Mouse (Mus musculus) ES-Bruce4 (cell line): Measurements from ENCODE around the gene Col12a1. TPM values are rescaled to one million over a fixed set of nuclear protein-coding genes. Genes with fewer than 3 reads are reported as not detected.

ENCODE experiments used
- H3K27ac ChIP-seq: 2 replicates; pipeline ENCODE4 v1.5.1; 2012; ENCODE audit warnings: low read length, inconsistent platforms; ENCODE audit not compliant: insufficient read depth
- H3K27me3 ChIP-seq: 2 replicates; pipeline ENCODE4 v1.6.1; 2012; ENCODE audit warnings: mild to moderate bottlenecking, low read length, inconsistent platforms; ENCODE audit not compliant: control insufficient read depth, poor library complexity, insufficient read depth, severe bottlenecking
- H3K36me3 ChIP-seq: 2 replicates; pipeline ENCODE4 v1.6.1; 2012; ENCODE audit warnings: inconsistent platforms, mild to moderate bottlenecking, low read length, moderate library complexity; ENCODE audit not compliant: control insufficient read depth, poor library complexity, insufficient read depth, severe bottlenecking
- H3K4me1 ChIP-seq: one replicate; pipeline ENCODE4 v1.8.1; 2011; ENCODE audit warnings: low read length; ENCODE audit not compliant: control insufficient read depth, insufficient read depth
- H3K4me3 ChIP-seq: 2 replicates; pipeline ENCODE4 v1.5.1; 2011; ENCODE audit warnings: low read depth, mild to moderate bottlenecking, low read length
- H3K9ac ChIP-seq: 2 replicates; pipeline ENCODE4 v1.6.1; 2012; ENCODE audit warnings: low read depth, mild to moderate bottlenecking, inconsistent platforms; ENCODE audit not compliant: poor library complexity, severe bottlenecking
- H3K9me3 ChIP-seq: replicated peaks from 2 replicates; pipeline ENCODE4 v1.6.1; 2012; ENCODE audit warnings: mild to moderate bottlenecking, low read length, inconsistent platforms; ENCODE audit not compliant: control insufficient read depth, poor library complexity, insufficient read depth, severe bottlenecking
- CTCF ChIP-seq: IDR thresholded peaks from one replicate; pipeline ENCODE4 v1.8.1; 2011; ENCODE audit warnings: low read depth, low read length
- EP300 ChIP-seq: IDR thresholded peaks from 2 replicates; pipeline ENCODE4 v1.6.1; 2011; ENCODE audit warnings: low read depth, low read length; ENCODE audit not compliant: insufficient read depth
- POLR2A ChIP-seq: IDR thresholded peaks from one replicate; pipeline ENCODE4 v1.8.1; 2011; ENCODE audit warnings: low read length; ENCODE audit not compliant: insufficient read depth
- polyA plus RNA-seq: library from polyadenylated mRNA; stranded (reverse); fragments of >200 nt; gene quantifications from 2 replicates; pipeline ENCODE4 v1.2.4, GENCODE M21; 2011; ENCODE audit warnings: low read depth; ENCODE audit not compliant: missing spikeins, insufficient read depth, insufficient read length

The Col12a1 gene
- polyA plus RNA-seq, 1 experiment: 3.3 TPM

- H3K9me3 ChIP-seq: no peaks in the 10 kb centered on the region
- H3K36me3 ChIP-seq: no peaks in the 10 kb centered on the region
- no peak overlapping the region for H3K27ac ChIP-seq
- H3K27me3 ChIP-seq: no peaks in the 10 kb centered on the region; the same call in 1 of the 2 replicates
- no peaks in the 10 kb centered on the region for H3K4me1 ChIP-seq
- TF ChIP-seq CTCF (no peak), EP300 (no peak), POLR2A (no peak)
- H3K4me3 ChIP-seq: no peak overlapping the region
- H3K9ac ChIP-seq: no peak overlapping the region
Observed at GRCm38 (mm10) chr9:79730301-79730700, 11.7 kb upstream of the Col12a1 start.

DNA sequence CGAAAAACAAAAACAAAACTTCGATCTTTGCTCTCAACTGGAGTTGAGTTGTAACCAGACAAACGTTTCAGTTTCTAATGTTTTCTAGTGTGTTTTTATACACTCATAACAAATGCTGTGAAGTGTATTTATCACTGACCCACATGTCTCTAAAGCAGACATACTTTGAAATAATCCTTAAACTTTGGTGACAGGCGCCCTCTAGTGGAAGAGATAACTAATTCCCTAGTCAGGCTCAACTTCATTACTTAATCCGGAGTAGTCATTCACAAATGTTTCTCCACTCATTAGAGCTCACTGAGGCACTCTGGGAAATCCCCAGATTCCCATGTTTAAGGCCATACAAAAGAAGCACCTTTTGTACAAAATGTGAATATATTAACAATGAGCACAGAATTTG lies 4.5 kb upstream of the Col12a1 start:
- no peaks in the 10 kb centered on the region for H3K9me3 ChIP-seq
- TF ChIP-seq CTCF (no peak), POLR2A (no peak), EP300 (no peak)
- H3K4me1 ChIP-seq: no peaks in the 10 kb centered on the region
- no peak overlapping the region for H3K9ac ChIP-seq
- H3K36me3 ChIP-seq: no peaks in the 10 kb centered on the region
- no peak overlapping the region for H3K4me3 ChIP-seq
- H3K27me3 ChIP-seq: peaks cover 12% of the 10 kb centered on the region
- H3K27ac ChIP-seq: no peak overlapping the region

DNA sequence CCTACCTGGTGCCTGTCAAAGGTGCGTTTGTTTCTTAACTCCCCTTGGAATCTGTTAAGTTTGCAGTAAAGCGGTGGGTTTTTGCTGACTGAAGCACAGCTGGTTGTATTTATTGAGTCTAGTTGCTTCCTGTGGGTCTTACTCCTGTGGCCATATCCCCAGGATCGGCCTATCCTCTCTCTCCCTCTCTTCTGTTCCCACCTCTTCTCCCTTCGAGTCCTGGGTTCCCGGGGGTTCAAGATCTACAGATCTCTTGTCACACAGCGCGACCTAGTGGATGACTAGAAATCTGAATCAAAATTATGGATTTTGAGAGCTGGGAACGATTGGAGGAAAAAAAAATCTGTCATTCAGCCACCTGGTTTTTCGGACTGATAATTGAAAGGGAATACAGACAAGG lies 2.4 kb upstream of the Col12a1 start:
- H3K27me3 ChIP-seq: peaks cover 14% of the 10 kb centered on the region
- no peaks in the 10 kb centered on the region for H3K9me3 ChIP-seq
- H3K4me1 ChIP-seq: no peaks in the 10 kb centered on the region
- no peak overlapping the region for H3K9ac ChIP-seq
- TF ChIP-seq CTCF (peak; percentile 23), POLR2A (no peak), EP300 (no peak)
- H3K27ac ChIP-seq: no peak overlapping the region
- no peaks in the 10 kb centered on the region for H3K36me3 ChIP-seq
- no peak overlapping the region for H3K4me3 ChIP-seq

DNA sequence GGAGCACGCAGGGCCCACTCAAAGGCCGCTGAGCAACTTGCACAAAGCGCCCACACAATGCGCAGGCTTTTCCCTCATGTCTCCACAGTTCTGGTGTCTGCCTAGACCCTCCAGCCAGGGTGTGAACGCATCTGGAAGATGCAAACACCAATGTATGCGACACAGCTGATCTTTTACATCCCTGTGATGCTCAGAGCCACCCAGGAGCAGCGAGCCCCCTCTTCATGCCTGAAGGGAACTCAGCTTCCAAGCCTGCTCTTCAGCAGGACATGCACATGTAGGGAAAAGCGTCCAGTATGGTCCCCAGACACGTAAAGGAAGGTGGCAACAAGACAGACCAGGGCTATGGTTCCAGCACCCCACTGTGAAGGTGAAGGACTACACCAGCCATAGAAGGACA lies 1.5 kb upstream of the Col12a1 start:
- Histone ChIP-seq H3K27me3 (peaks cover 14% of the 10 kb centered on the region), H3K27ac (no peak overlapping the region), H3K4me1 (no peaks in the 10 kb centered on the region), H3K4me3 (no peak overlapping the region), H3K9me3 (no peaks in the 10 kb centered on the region), H3K36me3 (no peaks in the 10 kb centered on the region), H3K9ac (no peak overlapping the region)
- TF ChIP-seq CTCF (no peak), POLR2A (no peak), EP300 (no peak)

DNA sequence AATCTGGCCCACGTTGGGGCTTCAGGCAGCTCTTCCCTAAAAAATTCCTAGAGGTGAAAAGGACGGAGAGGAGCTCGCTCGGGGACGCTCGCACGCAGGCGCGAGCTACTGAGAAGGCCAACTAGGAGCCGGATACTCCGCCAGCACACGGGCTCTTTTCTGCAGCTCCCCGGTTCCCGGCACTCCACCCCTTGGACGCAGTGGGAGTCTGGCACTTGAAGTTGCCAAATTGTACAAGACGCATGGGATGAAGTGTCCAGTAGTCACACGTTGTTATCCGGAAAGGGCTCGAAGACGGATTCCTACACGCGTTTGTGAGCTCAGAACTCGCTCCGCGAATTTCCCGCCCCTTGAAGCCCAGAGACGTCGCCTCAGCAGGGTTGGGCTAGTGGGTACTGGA lies 820 bp upstream of the Col12a1 start:
- Histone ChIP-seq H3K4me3 (peak overlapping the region; percentile 17), H3K27me3 (peaks cover 14% of the 10 kb centered on the region), H3K36me3 (no peaks in the 10 kb centered on the region), H3K27ac (no peak overlapping the region), H3K9ac (no peak overlapping the region), H3K4me1 (no peaks in the 10 kb centered on the region), H3K9me3 (no peaks in the 10 kb centered on the region)
- TF ChIP-seq POLR2A (no peak), CTCF (no peak), EP300 (no peak)

- H3K27me3 ChIP-seq: peaks cover 14% of the 10 kb centered on the region
- no peaks in the 10 kb centered on the region for H3K36me3 ChIP-seq
- TF ChIP-seq CTCF (no peak), POLR2A (no peak), EP300 (no peak)
- H3K9me3 ChIP-seq: no peaks in the 10 kb centered on the region
- H3K4me1 ChIP-seq: no peaks in the 10 kb centered on the region
- peak overlapping the region; percentile 54; the same call in 1 of the 2 replicates for H3K9ac ChIP-seq
- H3K4me3 ChIP-seq: peak overlapping the region; percentile 74; the same call in 1 of the 2 replicates
- no peak overlapping the region for H3K27ac ChIP-seq
Observed at GRCm38 (mm10) chr9:79717836-79718475, 675 bp downstream of the Col12a1 start.
